Mouse (Mus musculus): ENCODE data around the gene Olfr484.
"Not testable (repeated sequence)": the region's sequence is repeated elsewhere in the genome, so short reads cannot be mapped to it uniquely, and the experiment has no call there.

The Olfr484 gene

DNA sequence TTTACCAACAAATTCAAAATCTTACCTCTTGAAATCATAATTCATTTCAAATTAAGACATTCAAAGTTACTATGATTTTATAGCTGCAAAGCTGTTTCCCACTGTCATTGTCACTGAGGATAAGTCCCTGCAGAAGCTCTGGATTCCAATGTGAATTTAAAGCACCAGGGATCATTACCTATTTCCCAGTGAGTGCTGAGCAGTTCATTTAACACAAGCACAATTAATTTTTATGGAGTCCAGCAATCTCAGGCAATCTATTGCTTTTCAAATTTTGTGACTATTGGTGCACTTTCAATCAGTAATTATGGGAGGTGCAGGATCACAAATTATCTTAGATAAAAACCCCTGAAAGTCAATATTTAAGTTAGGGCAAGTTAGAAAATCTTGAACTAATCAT lies at the start of gene Olfr484:
Olfr484 (minus strand) TSS at position 101 of the 400 bp plus-strand sequence.
- DNase-seq (ENCODE audit: low read depth, low spot score): no peak

DNA sequence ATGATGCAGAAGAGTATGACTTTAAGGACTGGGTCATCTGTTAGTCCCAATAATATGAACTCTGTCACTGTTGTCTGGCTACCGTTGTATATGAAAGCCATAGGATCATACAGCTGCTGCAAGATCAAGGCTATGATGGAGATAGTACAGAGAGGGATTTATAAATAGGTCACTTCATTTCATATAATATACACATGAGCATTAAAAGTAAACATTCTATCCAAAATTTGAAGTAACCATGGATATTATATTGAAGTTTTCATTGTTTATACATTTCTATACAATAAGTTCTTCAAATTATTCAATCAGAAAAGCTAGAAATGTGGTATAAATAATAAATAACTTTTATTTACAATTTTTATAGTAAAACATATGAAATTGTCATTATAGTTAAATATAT lies 45.4 kb upstream of the Olfr484 start, which contains the start of gene Olfr486:
Olfr486 (minus strand) TSS at position 101 of the 400 bp plus-strand sequence.
- not testable (repeated sequence) for DNase-seq (ENCODE audit: low read depth, low spot score)

DNA sequence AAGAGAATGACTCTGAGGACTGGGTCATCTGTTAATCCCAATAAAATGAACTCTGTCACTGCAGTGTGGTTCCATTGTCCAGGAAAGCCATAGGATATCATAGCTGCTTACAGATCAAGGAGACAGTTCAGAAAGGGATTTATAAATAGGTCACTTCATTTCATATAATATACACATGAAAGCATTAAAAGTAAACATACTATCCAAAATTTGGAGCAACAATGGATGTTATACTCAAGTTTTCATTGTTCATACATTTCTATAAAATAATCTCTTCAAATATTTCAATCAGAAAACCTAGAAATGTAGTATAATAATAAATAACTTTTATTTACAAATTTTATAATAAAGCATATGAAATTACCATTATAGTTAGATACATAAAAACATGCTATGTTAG lies 32.5 kb upstream of the Olfr484 start, which contains the start of gene Olfr485:
Olfr485 (minus strand) TSS at position 101 of the 400 bp plus-strand sequence.
- DNase-seq (ENCODE audit: low read depth, low spot score): no peak

DNA sequence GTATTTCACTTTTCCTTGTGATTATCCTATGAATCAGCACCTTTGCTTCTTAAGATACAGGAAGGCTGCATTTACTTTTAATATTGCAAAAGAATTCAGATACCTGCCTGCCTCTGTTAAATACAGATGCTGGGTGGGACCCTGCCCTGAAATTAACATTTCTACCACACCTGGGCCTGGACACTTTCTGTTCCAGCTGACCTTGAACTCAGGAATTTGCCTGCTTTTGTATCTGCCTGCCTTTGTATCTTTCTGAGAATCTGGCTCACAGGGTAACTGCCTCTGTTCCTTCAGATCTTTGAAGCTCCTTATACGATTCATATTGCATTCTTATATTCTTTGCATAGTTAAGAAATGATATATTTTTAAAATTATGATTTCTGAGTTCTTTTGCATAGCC lies 5.8 kb downstream of the Olfr484 start:
- no peak for DNase-seq (ENCODE audit: low read depth, low spot score)

DNA sequence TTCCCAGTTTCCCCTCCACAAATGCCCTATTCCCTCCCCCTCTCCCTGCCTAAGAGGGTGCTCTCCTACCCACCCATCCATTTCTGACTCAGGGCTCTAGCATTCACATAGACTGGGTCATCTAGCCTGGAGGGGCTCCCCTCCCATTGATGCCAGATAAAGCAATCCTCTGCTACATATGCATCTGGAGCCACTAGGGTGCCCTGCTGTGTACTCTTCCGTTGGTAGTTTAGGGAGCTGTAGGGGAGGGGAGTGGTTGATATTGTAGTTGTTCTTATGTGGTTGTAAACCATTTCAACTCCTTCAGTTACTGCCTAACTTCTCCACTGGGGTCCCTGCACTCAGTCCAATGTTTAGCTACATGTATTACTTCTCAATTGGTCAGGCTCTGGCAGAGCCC lies 6.6 kb downstream of the Olfr484 start:
- no peak for DNase-seq (ENCODE audit: low read depth, low spot score)

DNA sequence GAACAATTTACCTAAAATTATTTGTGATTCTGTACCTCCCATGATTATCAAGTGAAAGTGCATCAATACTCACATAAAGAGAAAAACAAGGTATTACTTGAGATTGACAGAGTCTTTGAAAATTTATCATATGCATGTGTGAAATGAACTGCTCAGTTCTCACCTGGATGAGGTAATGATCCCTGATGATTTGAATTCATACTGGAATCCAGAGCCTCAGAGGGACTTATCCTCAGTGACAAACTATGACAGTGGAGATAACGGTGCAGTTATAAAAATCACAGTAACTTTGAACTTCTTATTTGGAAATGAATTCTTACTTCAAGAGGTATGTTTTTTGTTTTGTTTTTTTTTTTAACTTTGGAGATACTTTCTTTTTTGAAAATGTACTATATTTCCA lies 26.7 kb downstream of the Olfr484 start, which contains the start of gene Olfr483:
Olfr483 (plus strand) TSS at position 301 of the 400 bp plus-strand sequence.
- DNase-seq (ENCODE audit: low read depth, low spot score): no peak

DNA sequence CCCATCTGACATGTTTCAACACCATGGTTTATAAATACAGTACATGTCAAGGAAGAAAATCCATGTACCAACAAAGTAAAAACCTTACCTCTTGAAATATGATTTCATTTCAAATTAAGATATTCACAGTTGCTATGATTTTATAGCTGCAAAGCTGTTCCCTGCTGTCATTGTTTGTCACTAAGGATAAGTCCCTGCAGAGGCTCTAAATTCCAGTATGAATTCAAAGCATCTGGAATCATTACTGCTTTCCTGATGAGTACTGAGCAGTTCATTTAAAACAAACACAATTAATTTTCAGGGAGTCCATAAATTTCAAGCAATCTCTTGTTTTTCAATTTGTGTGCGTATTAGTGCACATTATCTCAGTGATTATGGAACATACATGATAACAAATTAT lies 29.8 kb downstream of the Olfr484 start, which contains the start of gene Olfr482:
Olfr482 (minus strand) TSS at position 101 of the 400 bp plus-strand sequence.
- no peak for DNase-seq (ENCODE audit: low read depth, low spot score)

DNA sequence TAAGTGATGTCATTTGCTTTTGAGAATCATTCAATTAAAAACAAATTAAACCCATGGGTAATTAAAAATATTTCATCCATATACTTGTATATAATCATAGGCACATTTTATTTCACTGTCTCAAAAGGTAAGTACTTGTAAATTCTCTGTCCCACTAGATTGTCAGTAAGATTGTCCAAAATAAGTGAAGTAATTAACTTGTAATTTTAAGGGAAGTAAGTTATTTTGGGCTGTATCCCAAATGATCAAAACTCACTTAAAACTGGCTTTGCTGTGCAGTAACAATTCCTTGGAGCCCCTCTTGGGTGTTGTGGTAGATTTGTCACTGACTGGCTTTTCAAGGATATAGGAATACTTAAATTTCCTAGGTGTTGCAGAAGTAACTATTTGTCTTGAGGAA lies 47.7 kb downstream of the Olfr484 start, which contains the start of gene Olfr481:
Olfr481 (plus strand) TSS at position 301 of the 400 bp plus-strand sequence.
- no peak for DNase-seq (ENCODE audit: low read depth, low spot score)

All from A20 (cell line).